Mouse (Mus musculus) right cerebral cortex, adult 18-20 months (tissue): ENCODE measurements around the gene Ccdc66.

Experiments used
- DNase-seq: peaks from one replicate; pipeline ENCODE4 v3.0.0; 2022; ENCODE audit warnings: mixed read lengths

Gene Ccdc66

DNA sequence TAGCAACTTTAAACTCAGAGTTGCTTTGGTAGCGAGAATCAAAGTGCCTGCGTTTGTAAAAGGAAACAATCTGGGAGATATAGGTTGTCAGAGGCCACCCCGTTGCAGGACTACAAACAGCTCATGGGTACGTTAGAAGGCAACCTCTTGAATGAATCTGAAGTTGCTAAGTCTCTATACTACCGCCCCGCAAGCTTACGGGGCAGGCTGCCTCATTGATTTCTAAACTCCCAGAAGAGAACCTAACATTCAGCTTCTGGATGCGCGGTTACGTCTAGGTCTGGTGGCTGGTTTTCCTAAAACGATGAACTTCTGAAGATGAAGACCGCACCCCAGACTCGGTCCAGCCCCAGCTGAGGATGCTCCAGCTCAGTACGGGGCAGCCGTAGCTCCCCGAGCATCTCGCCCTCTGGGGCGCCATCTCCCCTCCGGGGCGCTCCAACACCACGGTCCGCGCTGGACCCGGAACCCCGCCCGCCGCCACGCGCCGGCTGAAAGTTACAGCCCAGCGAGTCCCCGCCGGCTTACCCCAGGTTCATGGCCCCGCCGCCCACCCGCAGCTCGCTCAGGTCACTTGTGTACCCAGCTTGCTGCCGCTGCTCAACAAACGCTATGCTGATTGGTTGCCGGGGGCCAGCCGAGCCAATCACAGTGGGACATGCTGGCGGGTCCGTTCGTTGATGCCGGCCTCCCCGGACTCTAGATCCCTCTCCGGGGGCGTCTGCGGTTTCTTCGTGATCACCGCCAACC, at the start of gene Ccdc66:
Gene Ccdc66 (minus strand): TSS at position 567 of the 750 bp plus-strand sequence.
- DNase-seq, result peak; percentile 99

DNA sequence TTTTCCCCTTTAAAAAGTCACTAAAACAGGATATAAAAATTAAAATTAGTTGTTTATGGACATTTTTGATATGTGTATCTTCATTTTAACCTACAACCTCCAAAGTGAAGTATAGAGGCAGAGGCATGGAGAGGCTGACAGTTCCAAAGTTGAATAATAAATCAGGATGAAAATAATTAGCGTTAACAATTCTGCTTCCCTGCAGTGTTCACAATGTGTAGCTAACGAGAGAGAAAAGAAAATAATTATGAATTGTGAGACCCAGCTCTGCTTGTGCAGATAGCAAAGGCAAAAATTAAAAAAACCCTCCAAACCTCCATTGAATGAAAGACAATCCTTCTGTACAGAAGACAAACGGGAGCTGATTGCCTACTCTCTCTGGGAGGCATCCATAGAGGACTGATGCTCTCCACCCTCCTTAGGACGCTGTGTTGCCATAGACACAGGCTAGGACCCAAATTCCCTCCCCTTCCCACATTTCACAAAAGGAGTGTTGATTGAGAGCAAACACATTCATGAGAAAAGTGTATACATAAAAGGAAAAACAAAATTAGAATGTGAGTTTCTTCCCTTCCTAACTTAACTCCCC, 35.7 kb upstream of the Ccdc66 start:
- DNase-seq, result no peak

DNA sequence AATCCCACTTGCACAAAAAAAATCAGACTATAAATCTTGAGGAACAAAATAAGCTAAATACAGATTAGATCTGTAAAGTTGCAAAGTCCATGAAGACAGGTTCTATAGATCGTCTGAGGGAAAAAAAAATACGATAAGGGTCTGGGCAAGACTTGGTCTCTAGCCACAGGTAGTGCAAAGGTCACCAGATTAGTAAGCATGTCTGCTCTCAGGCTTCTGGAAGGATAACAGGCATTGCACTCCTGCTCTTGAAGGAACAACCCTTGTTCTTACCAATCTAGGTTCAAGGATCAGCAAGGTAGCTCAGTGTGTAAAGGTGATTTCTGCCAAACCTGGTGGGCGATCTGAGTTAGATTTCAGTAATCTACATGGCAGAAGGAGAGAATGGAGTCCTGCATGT, 28.2 kb upstream of the Ccdc66 start:
- no peak for DNase-seq

DNA sequence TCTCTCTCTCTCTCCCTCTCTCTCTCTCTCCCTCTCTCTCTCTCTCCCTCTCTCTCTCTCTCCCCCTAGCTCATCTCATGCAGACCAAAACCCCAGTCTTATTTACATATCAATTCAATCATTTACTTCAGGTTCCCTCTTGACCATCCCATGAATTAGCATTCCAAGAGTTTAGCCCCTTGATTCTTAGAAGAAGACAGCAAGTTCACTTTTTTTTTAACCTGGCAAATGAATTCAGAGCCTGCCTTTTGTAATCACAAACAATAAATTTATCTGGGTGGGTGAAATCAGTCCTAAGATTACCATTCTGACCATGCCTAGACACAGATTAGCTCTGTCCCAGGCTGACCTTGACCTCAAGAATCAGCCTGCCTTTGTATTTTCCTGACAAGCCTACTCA, 16.3 kb upstream of the Ccdc66 start:
- DNase-seq, result no peak

DNA sequence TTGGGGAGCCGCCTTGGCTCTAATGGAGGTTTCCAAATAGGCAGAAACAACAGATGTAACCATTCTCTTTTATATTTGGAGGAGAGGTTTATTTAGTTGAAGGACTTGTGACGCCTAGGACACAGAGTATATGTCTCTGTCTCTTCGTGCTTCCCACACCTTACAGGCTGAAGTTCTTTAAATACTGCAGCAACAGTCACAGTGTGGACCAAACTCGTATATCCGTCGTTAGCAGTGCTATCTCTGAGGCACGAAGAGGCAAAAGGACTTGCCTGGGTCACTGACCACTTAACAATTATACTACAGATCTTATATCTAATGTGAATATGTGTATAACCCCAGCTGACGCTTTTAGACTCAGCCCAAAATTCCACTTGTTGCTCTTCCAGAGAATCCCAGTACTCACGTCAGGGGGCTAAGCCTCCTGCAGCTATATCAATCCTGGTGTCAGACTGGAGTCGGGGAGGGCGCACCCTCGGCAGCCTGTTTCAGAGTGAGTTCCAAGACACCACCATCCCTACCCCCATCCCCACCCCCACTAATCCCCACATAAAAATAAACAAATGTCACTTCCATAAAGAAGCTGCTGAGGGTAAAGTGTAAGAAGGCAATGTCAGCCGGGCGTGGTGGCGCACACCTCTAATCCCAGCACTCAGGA, 513 bp upstream of the Ccdc66 start:
- DNase-seq, result no peak

DNA sequence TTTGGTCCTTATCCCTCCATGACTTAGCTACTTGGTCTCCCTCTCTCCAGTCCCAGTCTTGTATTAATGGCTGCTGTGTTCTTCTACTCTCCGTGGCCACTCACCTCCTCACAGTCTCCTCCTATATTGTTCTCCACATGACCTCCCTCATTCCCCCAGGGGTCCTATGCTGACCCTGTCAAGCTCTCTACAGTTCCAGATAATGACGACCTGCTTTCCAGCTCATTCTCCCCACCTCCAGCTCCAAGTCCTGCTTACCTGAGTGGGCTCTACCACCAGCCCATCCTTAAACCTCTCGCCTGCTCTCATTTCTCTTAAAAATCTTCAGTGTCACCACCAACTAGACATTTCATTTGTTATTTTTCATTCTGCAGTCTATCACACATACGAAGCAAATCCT, 7.2 kb downstream of the Ccdc66 start:
- no peak for DNase-seq

DNA sequence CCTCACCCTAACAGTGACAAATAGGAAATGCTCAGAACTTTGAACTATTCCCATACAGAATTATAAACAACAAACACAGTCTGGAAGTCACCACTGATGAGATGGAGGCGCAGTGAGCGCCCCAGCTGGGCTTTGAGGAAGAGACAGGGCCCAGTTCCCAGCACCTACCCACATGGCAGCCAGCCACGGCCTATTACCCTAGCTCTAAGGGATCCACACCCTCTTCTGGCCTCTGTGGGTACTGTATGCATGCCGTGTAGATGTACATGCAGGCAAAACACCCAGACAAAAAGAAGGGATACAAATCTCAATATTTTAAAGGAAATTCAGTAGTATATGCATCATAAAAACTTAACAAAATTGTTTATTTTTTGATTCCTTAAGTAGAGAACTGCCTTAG, 14.7 kb downstream of the Ccdc66 start:
- DNase-seq, result no peak

DNA sequence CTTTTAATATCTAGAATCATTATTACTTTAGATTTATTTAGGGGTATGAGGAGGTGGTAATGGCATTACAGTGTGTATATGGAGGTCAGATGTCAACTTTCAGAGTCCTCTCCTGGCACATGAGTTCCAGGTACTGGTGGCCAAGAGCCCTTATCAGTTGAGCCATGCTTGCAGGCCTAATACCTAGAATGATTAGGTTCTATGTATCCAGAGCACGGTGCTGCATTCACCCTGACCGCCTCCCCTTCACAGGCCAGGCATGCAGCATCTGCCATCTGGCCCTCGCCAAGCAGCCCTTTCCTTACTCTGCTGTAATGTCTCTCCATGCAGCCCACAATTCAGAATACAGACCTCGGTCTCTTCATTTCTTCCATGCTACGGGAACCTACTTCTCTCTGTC, 16.9 kb downstream of the Ccdc66 start:
- DNase-seq, result no peak

DNA sequence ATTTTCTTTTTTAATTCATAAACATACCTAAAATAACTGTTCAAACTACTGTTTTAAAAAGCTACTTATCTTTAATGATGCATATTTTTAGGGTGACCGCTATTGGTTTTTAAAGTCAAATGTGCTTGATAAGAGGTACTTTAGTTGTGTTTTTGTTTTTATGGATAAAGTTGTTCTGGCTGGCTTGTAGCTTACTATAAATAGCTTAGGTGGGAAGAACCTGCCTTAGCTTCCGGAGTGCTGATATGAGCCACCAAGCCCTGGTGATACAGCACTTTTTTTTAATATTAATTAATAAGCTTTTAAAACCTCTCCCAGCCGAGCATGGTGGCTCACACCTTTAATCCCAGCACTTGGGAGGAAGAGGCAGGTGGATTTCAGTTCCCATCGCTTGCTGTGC, 61.3 kb downstream of the Ccdc66 start:
- DNase-seq, result no peak

DNA sequence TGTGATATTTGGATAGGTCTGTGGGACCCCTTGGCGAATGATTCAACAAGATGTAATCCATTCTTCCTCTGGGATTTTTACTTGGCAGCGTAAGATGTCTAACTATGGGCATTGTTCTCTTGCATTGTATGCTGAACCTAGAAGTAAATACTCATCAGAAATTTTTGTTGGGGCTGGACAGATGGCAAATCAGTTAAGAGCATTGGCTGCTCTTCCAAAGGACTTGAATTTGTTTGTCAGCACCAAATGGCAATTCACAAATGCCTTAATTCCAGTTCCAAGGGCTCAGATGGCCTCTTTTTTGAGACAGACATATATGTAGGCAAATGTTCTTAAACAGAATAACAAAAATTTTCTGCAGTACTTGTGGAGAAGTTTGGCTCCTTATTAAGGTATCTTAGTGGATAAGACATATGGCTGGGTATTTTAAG, 63.4 kb downstream of the Ccdc66 start:
- DNase-seq, result peak; percentile 11

DNA sequence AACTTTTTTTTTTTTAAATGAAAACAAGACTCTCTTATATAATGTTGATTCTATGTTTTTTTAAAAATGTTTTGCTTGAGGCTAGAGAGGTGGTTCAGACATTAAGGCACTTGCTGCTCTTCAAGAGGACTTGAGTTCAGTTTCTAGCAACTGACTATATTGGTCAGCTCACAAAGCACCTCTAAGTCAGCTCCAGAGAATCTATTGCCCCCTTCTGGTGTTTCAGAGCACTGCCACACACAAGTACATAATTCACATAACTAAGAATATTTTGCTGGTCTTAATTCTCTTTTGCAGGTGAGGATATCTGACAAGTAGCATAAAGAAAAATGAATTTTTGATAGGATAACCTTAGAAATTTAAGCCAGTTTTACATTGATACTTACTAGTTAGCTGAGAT, 67.3 kb downstream of the Ccdc66 start:
- no peak for DNase-seq

DNA sequence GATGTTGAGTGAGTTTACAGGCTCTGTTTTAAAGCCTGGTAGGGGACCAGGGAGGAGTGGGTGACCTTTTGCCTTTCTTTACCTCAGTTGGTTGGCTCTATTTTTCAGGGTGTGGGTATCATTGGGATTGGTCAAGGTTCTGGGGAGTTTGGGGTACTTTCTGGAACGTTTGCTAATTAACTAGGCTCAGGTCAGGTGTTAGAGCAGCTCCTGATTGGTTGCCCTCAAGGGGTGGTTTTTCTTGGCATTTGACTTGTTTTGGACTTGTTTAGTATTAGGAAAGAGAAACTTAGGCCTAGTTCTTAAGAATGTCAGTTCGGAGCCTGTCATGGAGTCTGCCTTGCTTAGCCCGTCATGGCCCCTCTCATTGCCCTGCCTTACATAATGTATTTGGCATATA, 71.4 kb downstream of the Ccdc66 start:
- DNase-seq, result no peak

DNA sequence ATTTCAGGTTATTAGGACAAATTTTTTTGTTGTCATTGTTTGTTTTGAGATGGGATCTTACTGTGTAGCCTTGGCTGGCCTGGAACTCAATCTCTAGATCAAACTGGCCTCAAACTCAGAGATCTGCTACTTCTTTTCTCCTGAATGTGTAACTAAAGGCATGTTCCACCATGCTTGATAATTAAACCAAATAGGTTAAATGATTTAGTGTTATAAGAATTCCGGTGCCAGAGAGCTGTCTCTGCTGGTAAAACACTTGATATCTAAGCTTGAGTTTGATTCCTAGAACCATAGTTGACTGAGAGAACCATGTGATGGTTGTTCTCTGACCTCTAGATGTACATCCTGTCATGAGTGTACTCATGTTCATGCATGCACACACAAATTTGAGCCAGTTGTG, 72.1 kb downstream of the Ccdc66 start:
- DNase-seq, result no peak

DNA sequence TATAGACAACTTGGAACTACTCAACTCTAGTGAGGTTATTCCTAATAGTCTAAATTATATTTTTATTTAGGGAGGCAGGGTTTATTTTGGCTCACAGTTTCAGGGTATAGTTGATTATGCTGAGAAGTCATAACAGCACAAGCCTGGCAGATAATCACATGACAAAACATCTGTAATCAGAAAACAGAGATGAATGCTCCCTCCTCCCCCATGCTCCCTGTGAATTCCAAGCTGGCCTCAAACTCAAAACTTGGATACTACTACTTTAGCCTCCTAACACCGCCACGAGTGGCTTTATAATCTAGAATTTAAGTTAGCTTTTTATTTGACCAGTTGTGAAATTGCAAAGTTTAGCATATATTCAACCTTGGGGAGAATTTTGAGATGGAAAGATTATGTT, 76.2 kb downstream of the Ccdc66 start:
- DNase-seq, result no peak
